Mouse (Mus musculus) heart, adult 18-20 months (tissue): ENCODE results near the gene Ptk7. TPM values are rescaled to one million over a fixed set of nuclear protein-coding genes. Genes with fewer than 3 reads are reported as not detected.

ENCODE experiments used
- DNase-seq, 2 experiments: peaks; one replicate each; pipeline ENCODE4 v3.0.0; 2021 to 2022; ENCODE audit warnings: mixed read lengths in 1 of 2
- microRNA-seq, 2 experiments: library from miRNA; unstranded; fragments of <30 nt; microRNA quantifications; one replicate each; pipeline ENCODE4 v1.2.0; 2022
- total RNA-seq, 2 experiments: library from RNA; stranded (reverse); gene quantifications; 2 replicates each; pipeline ENCODE4 v1.2.3; 2021

The Ptk7 gene
- total RNA-seq, 2 experiments from 2014 or later, result 2.0 to 2.5 TPM

DNA sequence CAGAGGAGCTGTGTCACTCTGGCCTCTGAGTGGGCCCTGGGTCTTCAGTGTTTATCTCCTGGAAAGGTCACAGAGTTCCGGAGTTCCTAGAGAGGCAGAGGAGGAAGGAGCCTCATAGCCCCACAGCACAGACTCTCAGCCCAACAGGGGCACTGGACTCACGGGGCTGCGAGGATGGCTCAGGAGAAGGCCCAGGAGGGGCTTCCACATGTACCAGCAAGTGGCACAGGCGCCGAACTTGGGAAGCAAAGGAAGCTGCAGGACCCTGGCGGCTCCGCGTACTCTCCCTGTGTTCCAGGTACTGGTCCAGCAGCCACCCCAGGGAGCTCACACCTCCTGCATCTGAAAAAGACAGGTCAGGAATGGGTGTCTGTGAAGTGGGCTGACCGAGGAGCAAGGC, 108.1 kb downstream of the Ptk7 start:
- no peak for DNase-seq

DNA sequence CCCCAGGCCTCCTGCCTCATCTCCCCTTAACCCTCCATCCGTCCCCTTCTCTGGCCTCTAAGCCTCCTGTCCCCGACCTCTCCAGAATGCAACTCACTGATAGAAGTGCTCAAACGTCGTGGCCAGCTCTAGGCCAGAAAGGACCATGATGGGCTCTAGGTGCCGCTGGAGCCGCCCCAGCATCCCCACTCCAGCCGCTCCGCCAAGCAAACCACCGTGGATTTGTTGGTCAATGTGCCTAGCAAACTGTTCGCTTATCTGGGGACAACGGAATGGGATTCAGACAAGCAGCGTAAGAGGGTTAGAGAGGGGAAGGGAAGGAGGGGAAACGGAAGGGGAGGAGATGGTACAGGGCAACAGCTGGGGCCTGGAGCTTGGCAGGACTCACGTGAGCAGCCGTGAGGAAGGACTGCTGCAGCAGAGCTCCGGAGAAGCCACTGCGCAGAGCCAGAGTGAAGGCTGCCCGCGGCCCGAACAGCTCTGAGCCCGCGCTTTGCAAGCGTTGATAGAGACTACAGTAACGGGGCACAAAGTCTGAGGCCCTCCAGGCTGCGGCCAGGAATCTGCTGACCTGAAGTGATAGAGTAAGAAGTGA, 108.8 kb downstream of the Ptk7 start:
- DNase-seq, result no peak

DNA sequence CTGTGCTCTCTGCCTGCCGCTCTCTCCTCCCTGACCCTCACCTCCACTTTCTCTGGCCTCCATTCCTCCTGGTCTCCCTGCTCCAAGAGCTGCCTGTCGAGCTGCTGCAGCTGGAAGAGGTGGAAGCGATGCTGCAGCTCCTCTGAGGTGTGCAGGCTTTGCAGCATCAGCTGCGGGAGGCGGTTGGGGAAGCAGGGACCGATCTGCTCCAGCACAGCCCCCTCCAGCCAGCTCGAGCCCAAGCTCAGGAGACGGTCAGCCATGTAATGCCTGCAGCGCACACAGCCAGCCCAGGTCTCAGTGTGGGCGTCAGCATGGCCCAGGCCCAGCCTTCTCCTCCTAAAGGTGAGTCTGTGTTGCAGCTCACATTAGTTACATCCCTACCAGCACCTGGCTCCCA, 109.3 kb downstream of the Ptk7 start:
- no peak for DNase-seq

Small RNA genes within 50 kb of the gene (microRNA-seq; reads per million reads assigned to microRNA genes)
- gene Mir6976, result 0.76 to 1.1 reads per million in 2 experiments

Other genes with a start within 250 kb of the Ptk7 start
- 10 to 100 TPM; 17.1 to 21.7 TPM for gene Zfp318, start 245.8 kb downstream of the Ptk7 start, total RNA-seq
- 1 to 10 TPM in 1 of 2 experiments, under 1 TPM in 1; 0.82 to 1.2 TPM for gene Crip3, start 200.6 kb downstream of the Ptk7 start, total RNA-seq
- not detected for gene Slc22a7, start 191.0 kb downstream of the Ptk7 start, total RNA-seq
- under 1 TPM; 0.20 to 0.28 TPM for gene Ttbk1, start 141.8 kb downstream of the Ptk7 start, total RNA-seq
- gene Dnph1, start 132.8 kb downstream of the Ptk7 start, total RNA-seq, result 1 to 10 TPM; 1.2 to 1.5 TPM
- 10 to 100 TPM; 23.9 to 25.7 TPM for gene Cul9, start 83.1 kb downstream of the Ptk7 start, total RNA-seq
- gene Srf, start 73.3 kb downstream of the Ptk7 start, total RNA-seq, result 10 to 100 TPM; 88.4 to 93.6 TPM
- gene Klc4, start 16.5 kb upstream of the Ptk7 start, total RNA-seq, result 10 to 100 TPM; 25.9 to 26.8 TPM
- gene Mrpl2, start 16.7 kb upstream of the Ptk7 start, total RNA-seq, result 100 to 1,000 TPM; 136 to 141 TPM
- 10 to 100 TPM; 16.9 to 18.8 TPM for gene Cul7, start 20.8 kb upstream of the Ptk7 start, total RNA-seq
- 10 to 100 TPM; 13.4 to 14.2 TPM for gene Rrp36, start 44.8 kb upstream of the Ptk7 start, total RNA-seq
- 10 to 100 TPM; 52.0 to 52.2 TPM for gene Mea1, start 49.3 kb upstream of the Ptk7 start, total RNA-seq
- gene Klhdc3, start 51.4 kb upstream of the Ptk7 start, total RNA-seq, result 10 to 100 TPM; 53.5 to 60.2 TPM
- 10 to 100 TPM; 29.0 to 30.0 TPM for gene Ppp2r5d, start 75.6 kb upstream of the Ptk7 start, total RNA-seq
- gene Pex6, start 82.0 kb upstream of the Ptk7 start, total RNA-seq, result 10 to 100 TPM; 36.1 to 39.2 TPM
- 1 to 10 TPM; 3.7 to 4.1 TPM for gene Gnmt, start 99.7 kb upstream of the Ptk7 start, total RNA-seq
- 10 to 100 TPM; 16.5 to 18.2 TPM for gene Cnpy3, start 122.7 kb upstream of the Ptk7 start, total RNA-seq
- gene Ptcra, start 134.2 kb upstream of the Ptk7 start, total RNA-seq, result not detected
- 10 to 100 TPM; 24.4 to 29.4 TPM for gene 2310039H08Rik, start 143.1 kb upstream of the Ptk7 start, total RNA-seq
- 10 to 100 TPM; 59.8 to 61.8 TPM for gene Rpl7l1, start 153.2 kb upstream of the Ptk7 start, total RNA-seq
- gene Bicral, start 229.0 kb upstream of the Ptk7 start, total RNA-seq, result 10 to 100 TPM in 1 of 2 experiments, 1 to 10 TPM in 1; 7.5 to 13.0 TPM